Mouse (Mus musculus) thymus, postnatal 0 days (tissue): ENCODE measurements around the gene Btbd17. TPM values are rescaled to one million over a fixed set of nuclear protein-coding genes. Genes with fewer than 3 reads are reported as not detected.

ENCODE experiments used
- DNase-seq: peaks from one replicate; pipeline ENCODE4 v3.0.0-alpha.2; 2015; ENCODE audit warnings: low spot score
- polyA plus RNA-seq: library from polyadenylated mRNA; unstranded; fragments of >200 nt; fragmentation: Nextera tagmentation; extraction: Ambion mirVana; gene quantifications from 2 replicates; pipeline ENCODE4 v1.2.1, GENCODE M21; 2015

Btbd17 gene
- 0.14 TPM in 1 of 2 replicates, not detected in the other for polyA plus RNA-seq

DNA sequence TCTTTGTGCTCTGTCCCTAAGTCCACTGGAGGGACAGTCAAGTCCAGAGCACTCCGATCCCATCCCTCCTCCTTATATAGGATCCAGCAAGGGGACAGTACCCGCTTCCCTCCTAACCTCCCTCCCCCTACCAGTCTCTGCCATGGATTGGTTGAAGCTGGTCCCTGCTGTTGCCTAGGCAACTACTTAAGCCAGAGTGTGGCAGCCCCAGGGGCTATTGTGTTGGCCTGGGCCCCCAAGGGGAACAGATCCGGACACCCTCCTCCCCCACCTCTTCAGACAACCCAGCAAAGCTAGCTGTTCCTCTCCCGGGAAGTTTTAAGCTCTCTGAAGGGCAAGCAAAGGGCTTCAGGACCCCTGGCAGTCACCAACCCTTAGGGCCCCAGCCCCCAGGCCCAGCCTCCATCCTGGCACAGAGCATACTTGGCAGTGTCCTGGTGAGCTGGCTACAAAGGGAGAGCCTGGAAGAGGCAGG is at the start of gene Btbd17:
Gene Btbd17, minus strand, starts transcription at position 98 of the 475 bp plus-strand sequence.
- no peak for DNase-seq

DNA sequence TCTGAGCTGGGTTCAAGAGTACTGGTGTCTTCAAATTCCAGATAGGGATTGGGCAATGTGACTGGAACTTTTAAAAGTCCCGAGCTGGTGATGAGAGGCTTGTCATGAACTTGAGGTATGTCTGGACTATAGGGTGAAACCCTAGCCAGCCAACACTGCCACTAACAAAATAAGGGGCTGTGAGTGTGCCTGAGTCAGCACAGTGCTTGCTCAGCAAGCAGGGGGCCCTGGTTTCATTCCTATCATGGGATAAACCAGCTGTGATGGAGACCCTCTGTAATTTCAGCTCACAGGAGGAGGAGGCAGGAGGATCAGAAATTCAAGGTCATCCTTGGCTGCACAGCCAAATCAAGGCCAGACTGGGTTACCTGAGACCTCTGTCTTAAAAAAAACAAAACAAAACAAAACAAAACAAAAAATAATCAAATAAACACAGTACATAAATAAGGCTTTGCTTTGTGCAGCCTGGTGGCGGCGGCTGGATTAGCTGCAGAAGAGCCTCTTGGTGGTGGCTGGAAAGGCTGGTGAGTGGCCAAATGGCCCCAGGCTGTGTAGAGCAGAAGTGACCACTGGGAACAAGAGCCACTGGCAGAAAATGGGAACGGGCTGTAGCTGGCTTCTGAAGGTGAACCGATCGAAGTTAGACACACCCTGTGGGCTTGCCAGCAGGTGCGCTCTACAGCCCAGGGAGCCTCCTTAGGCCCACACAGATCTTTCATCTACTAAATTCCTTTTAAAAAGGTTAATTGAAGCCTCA is 48.9 kb upstream of the Btbd17 start:
- no peak for DNase-seq

DNA sequence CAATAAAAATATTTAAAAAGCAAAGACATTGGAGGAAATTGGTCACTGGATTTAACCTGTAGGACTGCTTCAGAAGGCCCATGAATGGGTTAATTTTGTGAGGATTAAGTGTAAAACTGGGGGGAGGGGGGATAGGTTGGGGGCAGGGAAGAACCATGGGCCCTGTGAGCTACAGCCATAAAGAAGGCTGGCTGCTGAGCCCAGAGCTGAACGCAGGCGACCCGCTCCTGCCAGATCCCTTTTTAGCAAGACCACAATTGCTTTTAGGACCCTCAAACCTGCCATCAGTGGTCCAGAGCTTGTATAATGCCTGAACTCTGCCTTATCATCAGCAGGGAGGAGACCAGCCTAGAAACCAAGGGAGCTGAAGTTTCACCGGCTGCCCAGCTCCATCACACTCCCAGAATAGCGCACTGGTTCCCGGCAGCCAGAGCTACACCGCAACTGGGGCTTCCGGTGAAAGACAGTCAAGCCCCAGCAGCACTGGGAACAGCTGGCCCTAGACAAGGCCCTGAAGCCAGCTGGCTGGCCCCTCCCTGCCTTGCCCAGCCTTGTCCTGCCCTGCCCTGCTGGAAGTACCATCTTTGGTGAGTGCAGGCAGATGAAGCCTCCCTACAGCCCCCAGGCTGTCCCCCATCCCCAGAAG is 48.2 kb upstream of the Btbd17 start:
- no peak for DNase-seq

DNA sequence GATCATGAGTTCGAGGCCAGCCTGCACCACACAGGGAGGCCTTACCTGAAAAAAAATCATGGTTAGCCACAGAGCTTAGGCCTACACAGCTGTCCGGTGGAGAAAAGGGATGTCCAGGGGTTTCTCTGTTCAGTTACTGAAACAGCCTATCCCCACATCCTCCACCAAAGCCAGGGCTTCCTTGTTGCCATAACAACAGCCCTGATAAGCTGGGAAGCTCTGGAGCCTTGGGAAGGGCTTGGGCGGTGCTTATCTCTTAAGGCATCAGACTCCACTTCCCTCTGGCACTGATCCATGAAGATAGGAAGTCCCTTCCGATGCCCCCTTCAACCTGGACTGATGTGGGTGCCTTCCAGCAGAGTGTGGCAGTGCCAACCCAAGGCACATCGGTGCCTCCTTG is 37.4 kb upstream of the Btbd17 start:
- no peak for DNase-seq

- no peak for DNase-seq
These were observed 34.7 kb upstream of the Btbd17 start for GRCm38 (mm10) chr11:114830433-114830773.

DNA sequence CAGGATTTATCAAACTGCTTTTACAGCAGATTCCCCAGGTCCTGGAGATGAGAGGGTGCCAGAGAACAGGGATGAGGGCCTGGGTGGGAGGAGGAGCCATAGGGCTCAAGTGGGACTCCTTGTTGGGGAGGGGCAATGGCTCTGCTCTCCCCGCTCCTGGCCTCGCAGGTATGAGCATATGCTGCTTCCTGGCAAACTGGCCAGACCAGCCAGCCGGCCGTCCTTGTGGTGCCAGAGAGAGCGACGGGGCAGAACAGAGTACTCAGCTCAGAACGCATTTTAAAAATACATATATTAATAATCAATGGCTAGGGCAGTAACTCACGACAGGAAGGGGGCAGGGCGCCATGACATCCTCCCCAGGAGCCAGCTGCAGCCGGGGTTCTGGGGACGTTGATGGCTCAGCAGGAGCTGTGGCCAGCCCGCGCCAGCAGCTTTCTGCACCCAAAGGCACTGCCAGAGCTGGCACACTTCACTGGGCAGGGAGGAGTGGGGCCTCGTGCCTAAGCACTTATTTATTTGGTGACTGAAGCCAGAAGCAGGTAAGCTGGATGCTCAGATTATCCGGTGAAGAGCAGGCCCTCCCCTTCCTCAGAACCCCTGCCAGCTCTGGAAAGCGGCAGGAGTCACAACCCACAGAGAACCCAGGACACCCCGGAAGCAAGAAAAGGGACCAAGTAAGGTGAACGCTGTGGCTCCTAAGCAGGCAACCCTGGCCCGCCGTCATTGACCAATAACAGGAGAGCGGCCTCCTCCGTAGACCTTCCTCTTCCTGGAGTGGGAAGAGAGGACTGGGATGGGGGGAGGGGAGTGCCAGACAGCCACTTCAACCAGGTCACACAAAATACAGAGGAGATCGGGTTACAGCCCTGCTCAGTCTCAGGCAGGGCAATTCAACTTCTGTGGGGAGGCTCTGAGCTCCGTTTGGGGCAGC is 34.0 kb upstream of the Btbd17 start:
- DNase-seq: peak; percentile 27

DNA sequence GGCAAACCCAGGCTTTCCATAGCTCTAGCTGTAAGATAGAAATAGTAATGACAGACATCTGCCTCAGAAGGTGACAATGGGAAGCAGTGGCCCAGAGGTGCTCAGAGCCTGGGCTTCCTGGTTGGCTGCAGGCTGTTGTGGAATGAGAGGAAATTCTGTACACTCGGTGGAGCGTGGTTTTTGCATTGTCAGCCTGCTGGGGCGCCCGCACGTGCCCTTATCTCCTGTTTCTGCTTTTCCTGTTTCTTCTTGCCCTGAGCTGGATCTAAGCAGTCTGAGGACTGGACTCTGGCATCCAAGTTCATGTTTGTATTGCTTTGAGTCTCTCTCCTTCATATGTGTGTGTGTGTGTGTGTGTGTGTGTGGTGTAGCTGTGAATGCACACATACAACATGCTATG is 30.9 kb upstream of the Btbd17 start:
- no peak for DNase-seq

DNA sequence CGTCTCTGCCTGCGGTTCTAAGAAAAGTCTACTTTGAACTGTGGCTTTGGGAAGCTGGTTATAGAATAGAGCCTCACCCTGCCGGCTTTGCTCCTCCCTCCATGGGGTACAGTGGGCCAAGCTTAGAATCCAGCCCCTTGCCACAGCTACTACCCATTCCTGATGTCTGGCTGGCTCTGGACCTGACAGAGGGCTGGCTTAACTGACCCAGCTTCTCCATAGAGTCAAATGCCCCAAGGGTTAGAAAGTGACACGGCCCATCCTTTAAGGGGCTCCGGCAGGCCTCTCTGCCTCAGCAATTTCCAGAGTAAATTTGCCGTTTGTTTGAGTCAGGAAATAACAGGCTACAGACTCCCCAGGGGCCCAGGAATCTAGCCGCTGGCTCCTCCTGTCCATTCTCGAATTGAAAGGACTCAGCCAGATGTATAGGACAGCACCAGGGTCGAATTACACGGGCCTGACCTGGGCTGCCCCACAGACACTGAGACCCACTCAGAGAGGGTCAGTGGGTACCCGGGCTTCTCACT is 27.5 kb upstream of the Btbd17 start:
- no peak for DNase-seq

DNA sequence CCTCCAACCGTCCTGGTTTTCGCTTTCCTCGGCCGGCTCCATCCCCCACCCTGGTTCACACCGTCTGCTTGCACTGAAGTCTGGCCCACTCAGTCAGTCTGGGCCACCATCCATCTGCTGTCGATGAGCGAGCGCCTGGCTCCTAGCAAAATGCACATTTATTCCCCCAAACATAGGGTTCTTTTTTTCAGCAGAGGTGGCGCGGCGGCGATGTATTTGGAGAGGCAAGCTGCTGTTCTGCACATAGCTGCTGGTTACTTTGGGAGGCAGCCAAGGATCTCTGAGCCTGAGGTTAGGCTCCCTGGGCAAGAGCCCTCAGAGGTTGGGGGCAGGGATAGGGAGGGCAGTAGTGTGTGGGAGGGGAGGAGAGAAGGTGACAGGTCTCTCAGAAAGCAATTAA is 27.0 kb upstream of the Btbd17 start:
- DNase-seq: no peak

DNA sequence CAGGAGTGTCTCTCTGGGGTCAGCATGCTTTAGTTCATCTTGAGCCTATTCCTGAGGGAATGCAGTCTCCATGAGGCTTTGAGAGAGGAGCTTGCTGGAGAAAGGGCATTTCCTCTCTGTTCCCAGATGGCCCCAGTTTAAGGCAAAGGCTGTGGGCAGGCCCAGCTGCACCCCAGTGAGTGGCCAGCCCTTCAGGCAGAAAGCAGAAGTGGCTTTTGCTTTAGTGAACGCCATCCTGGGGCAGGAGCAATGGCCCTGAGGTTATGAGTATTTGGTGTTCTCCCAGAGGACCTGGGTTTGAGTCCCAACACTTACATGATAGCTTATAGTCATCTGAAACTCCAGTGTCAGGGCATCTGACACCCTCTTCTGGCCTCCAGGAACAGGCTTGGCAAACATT is 25.6 kb upstream of the Btbd17 start:
- DNase-seq: no peak

GRCm38 (mm10) chr11:114820444-114820843 is 24.7 kb upstream of the Btbd17 start:
- no peak for DNase-seq

DNA sequence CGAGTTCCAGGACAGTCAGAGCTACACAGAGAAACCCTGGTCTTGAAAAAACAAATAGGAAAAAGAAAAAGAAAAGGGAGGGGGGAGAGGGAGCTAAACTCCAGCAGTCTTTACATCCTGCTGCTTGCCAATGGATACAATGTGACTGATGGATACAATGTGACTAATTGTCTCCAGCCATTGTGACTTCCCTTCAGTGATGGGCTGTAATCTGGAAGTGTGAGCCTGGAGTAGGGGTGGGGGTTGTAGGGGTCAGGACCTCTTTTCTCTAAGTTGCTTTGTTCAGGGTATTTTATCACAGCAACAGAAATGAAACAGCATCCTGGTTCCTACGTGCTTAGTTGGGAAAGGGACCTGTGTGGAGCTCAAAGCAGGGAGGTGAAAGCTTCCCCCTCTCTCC is 23.4 kb upstream of the Btbd17 start:
- no peak for DNase-seq

DNA sequence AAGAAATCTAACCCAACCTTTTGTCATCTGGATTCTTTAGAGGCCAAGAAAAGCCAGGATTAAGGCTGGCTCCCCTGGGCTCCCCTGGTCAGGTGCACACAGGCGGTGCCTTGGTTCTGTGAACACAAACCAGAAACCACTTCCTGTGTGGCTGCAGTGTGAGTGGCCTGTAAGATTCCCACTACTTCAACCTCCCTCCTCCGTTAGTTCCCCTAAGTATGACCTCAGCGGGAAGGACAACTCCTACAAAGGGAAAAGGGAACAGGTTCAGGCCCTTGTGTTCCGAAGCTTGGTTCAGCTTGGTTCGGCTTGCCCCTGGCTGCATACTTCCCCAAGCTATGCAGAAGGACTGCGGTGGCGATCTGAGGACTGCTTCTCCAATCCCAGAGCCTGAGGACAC is 22.4 kb upstream of the Btbd17 start:
- no peak for DNase-seq

DNA sequence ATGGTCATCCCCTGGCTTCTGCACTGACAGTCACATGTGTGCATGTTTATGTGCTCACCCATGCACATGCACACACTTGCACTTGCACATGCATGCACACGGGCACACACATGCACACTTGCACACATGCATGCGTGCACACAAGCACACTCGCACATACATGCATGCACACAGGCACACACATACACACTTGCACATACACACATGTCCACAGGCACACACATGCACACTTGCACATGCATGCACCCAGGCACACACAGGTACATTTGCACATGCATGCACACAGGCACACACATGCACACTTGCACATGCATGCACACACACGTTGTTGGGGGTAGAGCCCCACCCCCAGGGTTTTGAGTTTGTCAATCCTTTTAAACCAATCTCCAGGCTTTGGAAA is 21.2 kb upstream of the Btbd17 start:
- no peak for DNase-seq

GRCm38 (mm10) chr11:114814873-114815592 is 19.3 kb upstream of the Btbd17 start:
- DNase-seq: peak; percentile 43

GRCm38 (mm10) chr11:114812731-114813240 is 17.0 kb upstream of the Btbd17 start:
- peak; percentile 75 for DNase-seq

GRCm38 (mm10) chr11:114810344-114810743 is 14.6 kb upstream of the Btbd17 start:
- DNase-seq: no peak

DNA sequence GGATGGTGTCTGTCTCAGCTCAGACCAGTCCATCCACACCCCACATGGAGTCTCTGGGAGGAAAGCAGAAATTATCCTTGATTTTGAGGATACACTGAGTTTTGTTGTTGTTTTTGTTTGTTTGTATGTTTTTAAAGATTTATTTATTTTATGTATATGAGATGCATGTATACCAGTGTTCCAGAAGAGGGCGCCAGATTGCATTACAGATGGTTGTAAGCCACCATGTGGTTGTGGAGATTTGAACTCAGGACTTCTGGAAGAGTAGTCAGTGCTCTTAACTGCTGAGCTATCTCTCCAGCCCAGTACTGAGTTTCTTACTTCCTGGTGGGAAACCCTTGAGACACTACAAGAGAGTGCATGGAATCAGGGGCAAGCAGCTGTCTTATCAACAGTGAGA is 13.6 kb upstream of the Btbd17 start:
- DNase-seq: no peak

- DNase-seq: peak; percentile 46
These were observed 12.1 kb upstream of the Btbd17 start for GRCm38 (mm10) chr11:114807686-114808427.

GRCm38 (mm10) chr11:114807025-114807424 is 11.3 kb upstream of the Btbd17 start:
- no peak for DNase-seq
